Mouse (Mus musculus): ENCODE data around the gene Polr2g. TPM values are rescaled to one million over a fixed set of nuclear protein-coding genes. Genes with fewer than 3 reads are reported as not detected.
"Not testable (repeated sequence)": the region's sequence is repeated elsewhere in the genome, so short reads cannot be mapped to it uniquely, and the experiment has no call there.

The Polr2g gene
- polyA plus RNA-seq (2017; shearing (Covaris generic)): 100 to 1,000 TPM; 171 to 186 TPM

- ATAC-seq: peak; percentile 59
Measured at GRCm38 (mm10) chr19:8798264-8798946, at the start of gene Polr2g. Gene Polr2g, minus strand, starts transcription at chr19:8798577.

- ATAC-seq: no peak
Measured at GRCm38 (mm10) chr19:8844371-8845129, 46.2 kb upstream of the Polr2g start.

- ATAC-seq: no peak
Measured at GRCm38 (mm10) chr19:8842961-8843360, 44.6 kb upstream of the Polr2g start.

- no peak for ATAC-seq
Measured at GRCm38 (mm10) chr19:8841012-8841411, 42.6 kb upstream of the Polr2g start.

GRCm38 (mm10) chr19:8839908-8840791, 41.8 kb upstream of the Polr2g start:
- peak; percentile 17 for ATAC-seq

- ATAC-seq: no peak
Measured at GRCm38 (mm10) chr19:8839103-8839907, 40.9 kb upstream of the Polr2g start, which contains the start of gene Gng3. Gene Gng3, minus strand, starts transcription at chr19:8839194.

- ATAC-seq: no peak
Measured at GRCm38 (mm10) chr19:8838041-8838730, 39.8 kb upstream of the Polr2g start.

- peak; percentile 67 for ATAC-seq
Measured at GRCm38 (mm10) chr19:8837251-8837791, 38.9 kb upstream of the Polr2g start, which contains the start of gene Bscl2. Gene Bscl2, plus strand, starts transcription at chr19:8837467.

- not testable (repeated sequence) for ATAC-seq
Measured at GRCm38 (mm10) chr19:8836327-8836726, 38.0 kb upstream of the Polr2g start.

- no peak for ATAC-seq
Measured at GRCm38 (mm10) chr19:8832971-8833370, 34.6 kb upstream of the Polr2g start.

GRCm38 (mm10) chr19:8831262-8831661, 32.9 kb upstream of the Polr2g start:
- ATAC-seq: no peak

GRCm38 (mm10) chr19:8830664-8831063, 32.3 kb upstream of the Polr2g start:
- no peak for ATAC-seq

GRCm38 (mm10) chr19:8829660-8830059, 31.3 kb upstream of the Polr2g start, which contains the start of gene AC129217.1:
Gene AC129217.1, plus strand, starts transcription at chr19:8829773.
- ATAC-seq: no peak

- ATAC-seq: no peak
Measured at GRCm38 (mm10) chr19:8822696-8823095, 24.3 kb upstream of the Polr2g start.

- no peak for ATAC-seq
Measured at GRCm38 (mm10) chr19:8821146-8821545, 22.8 kb upstream of the Polr2g start.

GRCm38 (mm10) chr19:8820424-8820956, 22.1 kb upstream of the Polr2g start:
- no peak for ATAC-seq

- ATAC-seq: peak; percentile 81
Measured at GRCm38 (mm10) chr19:8819596-8820423, 21.4 kb upstream of the Polr2g start, which contains the start of gene Hnrnpul2. Gene Hnrnpul2, plus strand, starts transcription at chr19:8820010.

GRCm38 (mm10) chr19:8818801-8819595, 20.6 kb upstream of the Polr2g start, which contains the start of gene Ttc9c:
Gene Ttc9c, minus strand, starts transcription at chr19:8819333.
- ATAC-seq: peak; percentile 66
